In the genomic region with DNA sequence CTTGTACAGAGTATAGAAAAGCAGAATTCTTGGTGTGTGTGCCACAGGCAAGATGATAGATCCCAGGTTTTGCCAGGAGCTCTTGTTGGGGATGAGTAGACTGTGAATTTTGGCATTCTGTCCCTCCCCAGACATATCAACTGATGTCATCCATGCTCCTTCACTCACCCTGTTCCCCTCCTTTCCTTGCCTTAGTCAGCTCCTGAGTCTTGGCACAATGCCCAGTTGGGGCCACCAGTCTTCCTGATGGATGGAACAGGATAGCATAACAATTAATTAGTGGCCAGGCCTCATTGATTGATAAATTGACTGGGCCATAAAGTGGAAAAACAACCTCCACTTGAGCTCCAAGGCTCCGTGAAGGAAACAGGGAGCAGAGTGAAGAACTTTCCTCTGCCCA, we compare ENCODE assay signal across 24 mouse cellular contexts.
DNase-seq lines count a peak whose midpoint lies in the region; ATAC-seq and TF ChIP-seq lines count a peak whose summit lies in the region.
"Had no signal": no experiment of that assay in that cellular context is flagged by ENCODE, and none has a peak within 500 bp of the region (broad histone marks: within the 10 kb centered on the region; RNA-seq: fewer than 3 reads in every experiment).

No protein-coding gene starts in this region.

- H3K9me3 ChIP-seq in lung, embryonic 14.5 days (ENCODE audit: low read depth, low read length) = no peaks in the 10 kb centered on the region
- H3K9me3 ChIP-seq: embryonic facial prominence, embryonic 12.5 days; forebrain, embryonic 12.5 days; heart, embryonic 12.5 days; hindbrain, embryonic 10.5 days; liver, embryonic 13.5 days; lung, embryonic 15.5 days had no signal

- 21% methylated on average over 1 of the region's 1 CpGs for WGBS in lung, embryonic 14.5 days
- 38% methylated on average over 1 of the region's 1 CpGs for WGBS in lung, adult 2 months

- H3K4me2 ChIP-seq in lung, embryonic 14.5 days = no peak overlapping the region
- H3K4me2 ChIP-seq: embryonic facial prominence, embryonic 12.5 days; forebrain, embryonic 12.5 days; heart, embryonic 12.5 days; liver, embryonic 13.5 days; lung, embryonic 15.5 days had no signal

- H3K36me3 ChIP-seq in lung, embryonic 14.5 days (ENCODE audit: insufficient read depth) = no peaks in the 10 kb centered on the region
- H3K36me3 ChIP-seq: embryonic facial prominence, embryonic 12.5 days; forebrain, embryonic 12.5 days; G1E; heart, embryonic 12.5 days; hindbrain, embryonic 10.5 days; liver, embryonic 13.5 days; lung, embryonic 15.5 days had no signal

- no peak for TF ChIP-seq POLR2A in lung, adult 2 months (IDR thresholded peaks at IDR 0.05; ENCODE audit: borderline replicate concordance, extremely low read depth, low read depth, low read length)

- no peak overlapping the region for H3K4me3 ChIP-seq in lung, embryonic 14.5 days (ENCODE audit: low read depth, low read length)
- H3K4me3 ChIP-seq in lung, adult 2 months (replicated peaks; ENCODE audit: extremely low read depth, low read depth, low read length) = no peak overlapping the region
- H3K4me3 ChIP-seq: embryonic facial prominence, embryonic 12.5 days; erythroblast, embryonic 14.5 days; forebrain, embryonic 12.5 days; gastrocnemius, adult 2 months; heart, embryonic 12.5 days; hindbrain, embryonic 10.5 days; liver, embryonic 13.5 days; lung, embryonic 15.5 days had no signal

- 0 out of 2 replicates have a peak, but pooled peaks have one; percentile 11 for TF ChIP-seq CTCF in lung, embryonic 14.5 days (IDR thresholded peaks at IDR 0.05; ENCODE audit: low read depth)
- no peak for TF ChIP-seq CTCF in lung, adult 2 months (IDR thresholded peaks at IDR 0.05; ENCODE audit: insufficient read depth, low read length)

- H3K27me3 ChIP-seq in lung, embryonic 14.5 days (ENCODE audit: insufficient read depth, low read length) = no peaks in the 10 kb centered on the region
- H3K27me3 ChIP-seq: embryonic facial prominence, embryonic 12.5 days; forebrain, embryonic 12.5 days; heart, embryonic 12.5 days; liver, embryonic 13.5 days; lung, embryonic 15.5 days had no signal

- H3K27ac ChIP-seq in lung, embryonic 14.5 days (ENCODE audit: low read depth) = no peak overlapping the region
- H3K27ac ChIP-seq: embryonic facial prominence, embryonic 12.5 days; forebrain, embryonic 12.5 days; gastrocnemius, adult 2 months; hindbrain, embryonic 10.5 days; liver, embryonic 13.5 days; lung, embryonic 15.5 days; macrophage had no signal

- no peak overlapping the region for H3K9ac ChIP-seq in lung, embryonic 14.5 days
- H3K9ac ChIP-seq: embryonic facial prominence, embryonic 12.5 days; forebrain, embryonic 12.5 days; heart, embryonic 12.5 days; liver, embryonic 13.5 days; lung, embryonic 15.5 days had no signal

- peak; percentile 50 for DNase-seq in adrenal gland, postnatal 14 days
- no peak for DNase-seq in adrenal gland, adult 8-10 months
- peak; percentile 55 for DNase-seq in heart, adult 11 months
- DNase-seq in heart, adult 18-20 months = no peak
- peak; percentile 21 for DNase-seq in lung, embryonic 14.5 days
- no peak for DNase-seq in lung, adult 2 months
- peak; percentile 64 for DNase-seq in Muller cell, postnatal 12 days (ENCODE audit: inconsistent ontology term)
- no peak for DNase-seq in right cerebral cortex, adult 2 months (ENCODE audit: low spot score in 2 of 2)
- DNase-seq: B cell, adult 2 months; cerebellum, adult 8-10 months; gastrocnemius, adult 2 months; heart, postnatal 10 days; liver, embryonic 13.5 days had no signal

- H3K4me1 ChIP-seq in lung, embryonic 14.5 days (ENCODE audit: insufficient read depth) = no peaks in the 10 kb centered on the region
- H3K4me1 ChIP-seq in lung, adult 2 months (ENCODE audit: control insufficient read depth, insufficient read depth, low read length) = no peaks in the 10 kb centered on the region
- H3K4me1 ChIP-seq: embryonic facial prominence, embryonic 12.5 days; forebrain, embryonic 12.5 days; heart, embryonic 12.5 days; hindbrain, embryonic 10.5 days; liver, embryonic 13.5 days; lung, embryonic 15.5 days had no signal

- no peak for ATAC-seq in lung, embryonic 14.5 days (ENCODE audit: insufficient read depth)
- ATAC-seq: activated CD4-positive, CD25-positive, alpha-beta regulatory T cell, adult 4 months; hindbrain, embryonic 16.5 days; intestine, embryonic 16.5 days had no signal

Comparison
In these comparisons a context has a peak if more than half of its experiments do, and no peak if none do; other contexts are left out.
1. DNase-seq: peak in adrenal gland, postnatal 14 days (single experiment), heart, adult 11 months (single experiment), lung, embryonic 14.5 days (single experiment) and Muller cell, postnatal 12 days (single experiment); none in adrenal gland, adult 8-10 months (single experiment), heart, adult 18-20 months (0 of 2), lung, adult 2 months (single experiment) and right cerebral cortex, adult 2 months (0 of 2).